Mouse (Mus musculus) ES-Bruce4 (cell line): ENCODE results near the gene Myg1. TPM values are rescaled to one million over a fixed set of nuclear protein-coding genes. Genes with fewer than 3 reads are reported as not detected.

ENCODE experiments used
- H3K27ac ChIP-seq: 2 replicates; pipeline ENCODE4 v1.5.1; 2012; ENCODE audit warnings: low read length, inconsistent platforms; ENCODE audit not compliant: insufficient read depth
- H3K27me3 ChIP-seq: 2 replicates; pipeline ENCODE4 v1.6.1; 2012; ENCODE audit warnings: mild to moderate bottlenecking, low read length, inconsistent platforms; ENCODE audit not compliant: control insufficient read depth, poor library complexity, insufficient read depth, severe bottlenecking
- H3K36me3 ChIP-seq: 2 replicates; pipeline ENCODE4 v1.6.1; 2012; ENCODE audit warnings: inconsistent platforms, mild to moderate bottlenecking, low read length, moderate library complexity; ENCODE audit not compliant: control insufficient read depth, poor library complexity, insufficient read depth, severe bottlenecking
- H3K4me1 ChIP-seq: one replicate; pipeline ENCODE4 v1.8.1; 2011; ENCODE audit warnings: low read length; ENCODE audit not compliant: control insufficient read depth, insufficient read depth
- H3K4me3 ChIP-seq: 2 replicates; pipeline ENCODE4 v1.5.1; 2011; ENCODE audit warnings: low read depth, mild to moderate bottlenecking, low read length
- H3K9ac ChIP-seq: 2 replicates; pipeline ENCODE4 v1.6.1; 2012; ENCODE audit warnings: low read depth, mild to moderate bottlenecking, inconsistent platforms; ENCODE audit not compliant: poor library complexity, severe bottlenecking
- H3K9me3 ChIP-seq: replicated peaks from 2 replicates; pipeline ENCODE4 v1.6.1; 2012; ENCODE audit warnings: mild to moderate bottlenecking, low read length, inconsistent platforms; ENCODE audit not compliant: control insufficient read depth, poor library complexity, insufficient read depth, severe bottlenecking
- CTCF ChIP-seq: IDR thresholded peaks from one replicate; pipeline ENCODE4 v1.8.1; 2011; ENCODE audit warnings: low read depth, low read length
- EP300 ChIP-seq: IDR thresholded peaks from 2 replicates; pipeline ENCODE4 v1.6.1; 2011; ENCODE audit warnings: low read depth, low read length; ENCODE audit not compliant: insufficient read depth
- POLR2A ChIP-seq: IDR thresholded peaks from one replicate; pipeline ENCODE4 v1.8.1; 2011; ENCODE audit warnings: low read length; ENCODE audit not compliant: insufficient read depth
- polyA plus RNA-seq: library from polyadenylated mRNA; stranded (reverse); fragments of >200 nt; gene quantifications from 2 replicates; pipeline ENCODE4 v1.2.4, GENCODE M21; 2011; ENCODE audit warnings: low read depth; ENCODE audit not compliant: missing spikeins, insufficient read depth, insufficient read length

Myg1 gene
- polyA plus RNA-seq, 1 experiment, result 48.8 TPM

GRCm38 (mm10) chr15:102369972-102370371, 38.5 kb downstream of the Myg1 start:
- no peak overlapping the region for H3K27ac ChIP-seq
- peak overlapping the region; percentile 31; the same call in 1 of the 2 replicates for H3K9ac ChIP-seq
- H3K4me3 ChIP-seq, result no peak overlapping the region
- peaks cover 4% of the 10 kb centered on the region for H3K4me1 ChIP-seq
- H3K36me3 ChIP-seq, result no peaks in the 10 kb centered on the region
- no peaks in the 10 kb centered on the region for H3K9me3 ChIP-seq
- no peak for TF ChIP-seq POLR2A
- no peaks in the 10 kb centered on the region for H3K27me3 ChIP-seq

- H3K4me3 ChIP-seq, result peak overlapping the region; percentile 6
- H3K36me3 ChIP-seq, result no peaks in the 10 kb centered on the region
- H3K27ac ChIP-seq, result no peak overlapping the region
- H3K9me3 ChIP-seq, result no peaks in the 10 kb centered on the region
- no peaks in the 10 kb centered on the region for H3K27me3 ChIP-seq
- peak overlapping the region; percentile 19 for H3K9ac ChIP-seq
- TF ChIP-seq CTCF (no peak), EP300 (0 out of 2 replicates have a peak, but pooled peaks have one; percentile 6), POLR2A (no peak)
- H3K4me1 ChIP-seq, result peaks cover 4% of the 10 kb centered on the region
These were observed 39.2 kb downstream of the Myg1 start for GRCm38 (mm10) chr15:102370727-102371126.

- Histone ChIP-seq H3K27me3 (no peaks in the 10 kb centered on the region), H3K9me3 (no peaks in the 10 kb centered on the region), H3K27ac (no peak overlapping the region), H3K9ac (peak overlapping the region; percentile 56), H3K4me1 (peaks cover 2% of the 10 kb centered on the region), H3K4me3 (peak overlapping the region; percentile 73), H3K36me3 (no peaks in the 10 kb centered on the region)
- TF ChIP-seq POLR2A, result no peak
- TF ChIP-seq EP300, result no peak
- no peak for TF ChIP-seq CTCF
These were observed 45.1 kb downstream of the Myg1 start for GRCm38 (mm10) chr15:102376453-102377162.

GRCm38 (mm10) chr15:102377163-102377543, 45.6 kb downstream of the Myg1 start:
- Histone ChIP-seq H3K9ac (peak overlapping the region; percentile 56), H3K4me3 (peak overlapping the region; percentile 73), H3K36me3 (no peaks in the 10 kb centered on the region), H3K9me3 (no peaks in the 10 kb centered on the region), H3K27me3 (no peaks in the 10 kb centered on the region), H3K4me1 (peaks cover 2% of the 10 kb centered on the region), H3K27ac (no peak overlapping the region)
- TF ChIP-seq CTCF (peak; percentile 85), POLR2A (no peak), EP300 (0 out of 2 replicates have a peak, but pooled peaks have one; percentile 37)

DNA sequence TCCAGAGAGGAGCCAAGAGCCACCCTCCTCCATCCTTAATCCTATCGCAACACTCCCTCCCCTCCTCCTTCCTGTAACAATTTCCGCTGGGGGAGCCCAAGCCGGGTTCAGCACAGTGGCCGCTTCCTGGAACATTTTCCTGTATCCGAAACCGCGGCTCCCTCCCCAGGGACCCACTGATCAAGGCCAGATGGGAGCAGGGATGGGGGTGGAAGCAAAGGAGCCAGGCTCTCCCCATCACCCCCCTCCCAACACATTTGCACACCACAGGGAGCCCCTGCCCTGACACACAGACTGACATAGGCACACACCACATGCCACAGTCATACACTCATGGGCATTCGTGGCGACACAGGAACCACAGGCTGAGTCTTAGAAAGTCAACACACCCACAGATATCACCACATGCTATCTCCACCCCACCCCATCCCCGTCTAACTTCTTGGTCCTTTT, 46.3 kb downstream of the Myg1 start:
- no peaks in the 10 kb centered on the region for H3K36me3 ChIP-seq
- no peaks in the 10 kb centered on the region for H3K27me3 ChIP-seq
- no peak overlapping the region for H3K27ac ChIP-seq
- H3K9me3 ChIP-seq, result no peaks in the 10 kb centered on the region
- TF ChIP-seq CTCF (no peak), POLR2A (no peak), EP300 (no peak)
- no peak overlapping the region for H3K9ac ChIP-seq
- peaks cover 2% of the 10 kb centered on the region for H3K4me1 ChIP-seq
- 0 out of 2 replicates have a peak overlapping the region, but pooled peaks have one; percentile 10 for H3K4me3 ChIP-seq

GRCm38 (mm10) chr15:102381575-102381974, 50.1 kb downstream of the Myg1 start:
- H3K9ac ChIP-seq, result no peak overlapping the region
- H3K9me3 ChIP-seq, result no peaks in the 10 kb centered on the region
- H3K4me3 ChIP-seq, result no peak overlapping the region
- TF ChIP-seq CTCF (peak; percentile 96), EP300 (0 out of 2 replicates have a peak, but pooled peaks have one; percentile 35), POLR2A (no peak)
- H3K27ac ChIP-seq, result no peak overlapping the region
- no peaks in the 10 kb centered on the region for H3K27me3 ChIP-seq
- no peaks in the 10 kb centered on the region for H3K36me3 ChIP-seq
- H3K4me1 ChIP-seq, result peaks cover 2% of the 10 kb centered on the region
